Mouse (Mus musculus) thymus, adult 2 months (tissue): Measurements from ENCODE around the gene Smarcal1. TPM values are rescaled to one million over a fixed set of nuclear protein-coding genes. Genes with fewer than 3 reads are reported as not detected.

Experiments used
- DNase-seq: peaks from one replicate; pipeline ENCODE4 v3.0.0; 2021
- H3K27ac ChIP-seq: fragments of 200-500 bp; 2 replicates; pipeline ENCODE4 v1.5.1; 2012; ENCODE audit warnings: low read length, control low read depth; ENCODE audit not compliant: control insufficient read depth, insufficient read depth
- H3K27me3 ChIP-seq: fragments of 200-500 bp; 2 replicates; pipeline ENCODE4 v1.6.1; 2012; ENCODE audit warnings: mild to moderate bottlenecking, low read length, moderate library complexity, mixed read lengths; ENCODE audit not compliant: control insufficient read depth, insufficient read depth
- H3K36me3 ChIP-seq: fragments of 200-500 bp; 2 replicates; pipeline ENCODE4 v1.6.1; 2012; ENCODE audit warnings: mild to moderate bottlenecking, low read length, moderate library complexity; ENCODE audit not compliant: control insufficient read depth, insufficient read depth
- H3K4me1 ChIP-seq: fragments of 200-500 bp; replicated peaks from 2 replicates; pipeline ENCODE4 v1.6.1; 2012; ENCODE audit warnings: low read length; ENCODE audit not compliant: control insufficient read depth, insufficient read depth
- H3K4me3 ChIP-seq: fragments of 200-500 bp; 2 replicates; pipeline ENCODE4 v1.5.1; 2012; ENCODE audit warnings: mild to moderate bottlenecking, low read length, control low read depth, moderate library complexity; ENCODE audit not compliant: control insufficient read depth, insufficient read depth
- CTCF ChIP-seq: fragments of 200-500 bp; IDR thresholded peaks from 2 replicates; pipeline ENCODE4 v1.5.1; 2012; ENCODE audit warnings: mild to moderate bottlenecking, control low read depth, low read length, moderate library complexity, borderline replicate concordance; ENCODE audit not compliant: control insufficient read depth, poor library complexity, insufficient read depth; ENCODE audit errors: extremely low read depth
- POLR2A ChIP-seq: fragments of 200-500 bp; IDR thresholded peaks from 2 replicates; pipeline ENCODE4 v1.6.1; 2012; ENCODE audit warnings: mild to moderate bottlenecking, low read length, control low read depth, moderate library complexity; ENCODE audit not compliant: control insufficient read depth, poor library complexity, insufficient read depth; ENCODE audit errors: extremely low read depth
- WGBS: fragments of 180-500 bp; shearing (Covaris S2); methylation state at CpG from one replicate; pipeline ENCODE4 v1.1.7; 2018; 5-methylcytosine and 5-hydroxymethylcytosine counted together
- polyA plus RNA-seq: library from polyadenylated mRNA; depleted of rRNA; stranded (reverse); fragments of >200 nt; gene quantifications from 2 replicates; pipeline ENCODE4 v1.2.3, GENCODE M21; 2012

Gene Smarcal1
- polyA plus RNA-seq, 1 experiment: 43.8 TPM

GRCm38 (mm10) chr1:72587532-72587931 is 4.5 kb downstream of the Smarcal1 start:
- no peak for DNase-seq
- H3K27ac ChIP-seq: no peak overlapping the region
- WGBS: 97% methylated on average over 15 of the region's 15 CpGs
- no peaks in the 10 kb centered on the region for H3K27me3 ChIP-seq
- no peak for TF ChIP-seq POLR2A
- no peak for TF ChIP-seq CTCF
- H3K4me3 ChIP-seq: no peak overlapping the region
- peaks cover 17% of the 10 kb centered on the region for H3K36me3 ChIP-seq
- 0 out of 2 replicates have a peak, but pooled peaks cover 4% of the 10 kb centered on the region for H3K4me1 ChIP-seq

DNA sequence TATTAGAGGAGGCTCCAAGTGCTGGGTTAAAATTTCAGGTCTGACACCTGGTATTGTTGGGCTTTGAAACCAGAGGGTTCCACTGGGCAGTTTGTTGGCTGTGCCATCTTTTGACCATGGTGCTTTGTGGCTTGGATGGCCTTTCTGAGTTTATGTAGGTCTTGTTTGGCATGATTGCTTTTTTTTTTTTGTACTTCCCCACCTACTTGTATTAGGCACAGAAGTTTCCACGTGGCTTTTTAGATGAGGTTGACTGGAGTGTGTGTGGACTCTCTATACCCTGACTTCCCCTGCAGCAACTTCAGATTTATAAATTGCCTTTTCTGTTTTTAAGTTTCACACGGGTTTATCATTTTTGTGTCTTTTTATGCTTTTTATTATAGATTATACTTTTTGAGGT is 5.7 kb downstream of the Smarcal1 start:
- Histone ChIP-seq H3K4me3 (no peak overlapping the region), H3K4me1 (0 out of 2 replicates have a peak, but pooled peaks cover 4% of the 10 kb centered on the region), H3K36me3 (peaks cover 27% of the 10 kb centered on the region), H3K27me3 (no peaks in the 10 kb centered on the region), H3K27ac (no peak overlapping the region)
- TF ChIP-seq POLR2A: no peak
- no peak for TF ChIP-seq CTCF
- 84% methylated on average over 2 of the region's 2 CpGs for WGBS
- DNase-seq: no peak

DNA sequence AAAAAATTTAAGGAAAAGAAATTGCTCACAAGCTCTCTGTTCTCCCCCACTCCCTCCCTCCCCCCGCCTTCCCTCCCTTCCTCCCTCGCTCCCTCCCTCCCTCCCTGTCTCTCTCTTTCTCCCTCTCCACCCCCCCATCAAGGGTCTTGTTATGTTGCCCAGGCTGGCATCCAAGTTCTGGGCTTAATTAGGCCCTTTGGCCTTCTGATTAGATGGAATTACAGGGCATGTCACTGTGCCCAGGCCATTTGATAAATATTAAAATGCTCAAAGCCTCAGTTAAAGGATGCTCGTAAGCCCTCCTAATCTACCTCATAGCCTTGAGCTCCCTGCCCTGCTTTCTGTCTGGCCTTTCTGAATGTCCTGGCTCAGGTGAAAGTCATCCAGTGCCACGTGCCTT is 7.6 kb downstream of the Smarcal1 start:
- H3K4me1 ChIP-seq: no peaks in the 10 kb centered on the region
- no peak overlapping the region for H3K27ac ChIP-seq
- H3K36me3 ChIP-seq: peaks cover 28% of the 10 kb centered on the region
- no peaks in the 10 kb centered on the region for H3K27me3 ChIP-seq
- no peak for DNase-seq
- H3K4me3 ChIP-seq: no peak overlapping the region
- no peak for TF ChIP-seq POLR2A
- no peak for TF ChIP-seq CTCF
- WGBS: 91% methylated on average over 4 of the region's 4 CpGs

GRCm38 (mm10) chr1:72592350-72592749 is 9.3 kb downstream of the Smarcal1 start:
- DNase-seq: no peak
- H3K4me1 ChIP-seq: no peaks in the 10 kb centered on the region
- no peak overlapping the region for H3K4me3 ChIP-seq
- H3K27ac ChIP-seq: no peak overlapping the region
- 97% methylated on average over 3 of the region's 3 CpGs for WGBS
- H3K36me3 ChIP-seq: peaks cover 36% of the 10 kb centered on the region
- H3K27me3 ChIP-seq: no peaks in the 10 kb centered on the region
- TF ChIP-seq CTCF: no peak
- no peak for TF ChIP-seq POLR2A

DNA sequence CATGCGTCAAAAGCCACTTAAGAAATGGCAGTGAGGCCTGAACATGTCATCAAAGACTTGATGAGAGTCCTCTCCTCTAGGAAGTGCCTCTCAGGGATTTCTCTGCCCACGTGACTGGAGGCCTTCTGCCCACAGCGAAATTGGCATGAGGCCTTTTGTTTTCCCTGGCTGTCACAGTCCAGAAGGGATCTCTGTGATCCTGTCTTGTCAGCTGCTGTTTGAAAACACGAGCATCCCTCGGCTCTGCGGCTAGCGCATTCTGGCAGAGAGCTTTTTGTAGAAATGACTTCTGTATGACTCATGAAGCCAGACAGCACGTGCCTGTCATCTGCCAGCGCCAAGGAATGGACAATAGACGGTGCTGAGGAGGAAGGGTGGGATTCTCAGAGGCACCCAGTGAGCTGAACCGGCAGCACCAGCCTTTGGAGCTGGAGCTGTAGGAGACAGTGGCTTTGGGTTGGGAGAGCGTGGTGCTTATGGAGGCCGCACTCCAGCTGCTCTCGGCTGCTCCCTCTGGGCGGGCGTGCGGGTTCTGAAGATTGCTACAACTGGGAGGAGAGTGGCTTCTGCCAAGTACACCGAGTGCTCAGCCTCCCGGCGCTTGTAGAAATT is 10.4 kb downstream of the Smarcal1 start:
- DNase-seq: no peak
- H3K4me3 ChIP-seq: no peak overlapping the region
- peaks cover 36% of the 10 kb centered on the region for H3K36me3 ChIP-seq
- WGBS: 94% methylated on average over 20 of the region's 20 CpGs
- H3K27me3 ChIP-seq: no peaks in the 10 kb centered on the region
- H3K4me1 ChIP-seq: no peaks in the 10 kb centered on the region
- TF ChIP-seq POLR2A (no peak), CTCF (no peak)
- no peak overlapping the region for H3K27ac ChIP-seq

DNA sequence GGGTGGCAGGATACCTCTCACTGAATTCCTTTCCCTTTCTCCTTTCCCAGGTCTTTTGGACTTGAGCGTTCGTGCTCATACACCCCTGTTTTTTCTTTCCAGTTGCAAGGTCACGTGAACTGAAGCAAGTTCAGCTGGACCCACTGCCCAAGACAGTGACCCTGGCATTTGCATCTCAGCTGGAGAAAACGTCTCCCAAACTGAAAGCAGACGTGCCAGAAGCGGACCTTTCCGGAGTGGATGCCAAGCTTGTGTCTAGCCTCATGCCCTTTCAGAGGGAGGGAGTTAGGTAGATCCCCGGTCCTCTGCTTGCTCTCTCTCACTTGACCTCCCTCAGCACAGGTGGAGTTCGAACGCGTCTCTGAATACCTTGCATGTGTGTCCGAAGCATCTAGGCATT is 12.6 kb downstream of the Smarcal1 start:
- DNase-seq: no peak
- TF ChIP-seq CTCF: no peak
- TF ChIP-seq POLR2A: no peak
- 95% methylated on average over 12 of the region's 12 CpGs for WGBS
- Histone ChIP-seq H3K27ac (no peak overlapping the region), H3K4me1 (no peaks in the 10 kb centered on the region), H3K27me3 (no peaks in the 10 kb centered on the region), H3K4me3 (no peak overlapping the region), H3K36me3 (peaks cover 35% of the 10 kb centered on the region)

DNA sequence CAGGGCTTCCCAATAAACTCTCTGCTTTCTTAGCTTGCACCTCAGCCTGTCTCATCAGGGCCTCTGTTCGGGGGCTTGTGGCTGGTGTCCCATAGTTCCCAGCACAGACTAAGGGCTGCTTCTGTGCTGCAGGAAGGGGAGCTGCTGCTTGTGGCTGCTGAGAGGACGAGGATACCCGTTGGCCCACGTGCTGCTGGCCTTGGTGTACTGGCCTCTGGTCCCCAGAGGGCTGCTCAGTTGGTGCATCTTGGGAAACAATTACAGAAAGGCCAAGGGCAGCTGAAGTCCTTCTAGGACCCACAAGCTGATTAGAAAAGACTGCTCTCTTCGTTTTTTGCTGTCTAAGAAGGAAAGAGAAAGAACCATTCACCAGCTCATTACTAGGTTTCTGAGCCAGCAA is 13.2 kb downstream of the Smarcal1 start:
- whole genome bisulfite sequencing: 96% methylated on average over 5 of the region's 5 CpGs
- no peak for DNase-seq
- TF ChIP-seq CTCF (no peak), POLR2A (no peak)

More for the DNA sequence above, 13.2 kb downstream of the Smarcal1 start:
- H3K4me3 ChIP-seq: no peak overlapping the region
- H3K27ac ChIP-seq: no peak overlapping the region
- H3K27me3 ChIP-seq: no peaks in the 10 kb centered on the region
- H3K4me1 ChIP-seq: no peaks in the 10 kb centered on the region
- peaks cover 33% of the 10 kb centered on the region for H3K36me3 ChIP-seq
